Mouse (Mus musculus) liver, adult 2 months (tissue): ENCODE measurements at regions not wholly inside any gene's neighbourhood (a gene's known extent, or its start where the extent isn't known, plus 50 kb on each side); places are given as distances from the start of the nearest gene placed in this dataset.
"Not testable (repeated sequence)": the region's sequence is repeated elsewhere in the genome, so short reads cannot be mapped to it uniquely, and the experiment has no call there.

Source experiments
- DNase-seq: peaks from one replicate; pipeline ENCODE4 v3.0.0-alpha.2; 2011; ENCODE audit warnings: low read depth, low spot score; ENCODE audit errors: extremely low read depth
- H3K27ac ChIP-seq: fragments of 200-500 bp; replicated peaks from 2 replicates; pipeline ENCODE4 v1.5.1; 2012; ENCODE audit warnings: low read depth, mild to moderate bottlenecking, control low read depth, inconsistent platforms, low read length; ENCODE audit not compliant: insufficient read depth
- H3K27me3 ChIP-seq: fragments of 200-500 bp; 2 replicates; pipeline ENCODE4 v1.6.1; 2012; ENCODE audit warnings: mild to moderate bottlenecking, moderate library complexity, low read length, inconsistent platforms; ENCODE audit not compliant: control insufficient read depth, insufficient read depth
- H3K36me3 ChIP-seq: fragments of 200-500 bp; 2 replicates; pipeline ENCODE4 v1.6.1; 2012; ENCODE audit warnings: low read length, inconsistent platforms; ENCODE audit not compliant: control insufficient read depth, insufficient read depth
- H3K4me1 ChIP-seq: fragments of 200-500 bp; 2 replicates; pipeline ENCODE4 v1.6.1; 2011; ENCODE audit warnings: low read length; ENCODE audit not compliant: control insufficient read depth, insufficient read depth
- H3K4me3 ChIP-seq: fragments of 200-500 bp; 2 replicates; pipeline ENCODE4 v1.5.1; 2011; ENCODE audit warnings: low read depth, mild to moderate bottlenecking, control low read depth, low read length, moderate library complexity; ENCODE audit not compliant: insufficient read depth
- H3K79me2 ChIP-seq: fragments of 200-500 bp; 2 replicates; pipeline ENCODE4 v1.6.1; 2012; ENCODE audit warnings: inconsistent platforms, mild to moderate bottlenecking, low read length, moderate library complexity; ENCODE audit not compliant: control insufficient read depth, insufficient read depth
- H3K9ac ChIP-seq: fragments of 200-500 bp; 2 replicates; pipeline ENCODE4 v1.6.1; 2012; ENCODE audit warnings: low read depth, mild to moderate bottlenecking, control low read depth, inconsistent platforms, low read length
- CTCF ChIP-seq: fragments of 200-500 bp; IDR thresholded peaks from 2 replicates; pipeline ENCODE4 v1.5.1; 2011; ENCODE audit warnings: low read depth, low read length, control low read depth
- POLR2A ChIP-seq: fragments of 200-500 bp; IDR thresholded peaks from 2 replicates; pipeline ENCODE4 v1.6.1; 2011; ENCODE audit warnings: low read length, control low read depth; ENCODE audit not compliant: insufficient read depth; ENCODE audit errors: extremely low read depth
- WGBS: fragments of 180-500 bp; shearing (Covaris S2); methylation state at CpG from one replicate; pipeline ENCODE4 v1.1.7; 2018; 5-methylcytosine and 5-hydroxymethylcytosine counted together

DNA sequence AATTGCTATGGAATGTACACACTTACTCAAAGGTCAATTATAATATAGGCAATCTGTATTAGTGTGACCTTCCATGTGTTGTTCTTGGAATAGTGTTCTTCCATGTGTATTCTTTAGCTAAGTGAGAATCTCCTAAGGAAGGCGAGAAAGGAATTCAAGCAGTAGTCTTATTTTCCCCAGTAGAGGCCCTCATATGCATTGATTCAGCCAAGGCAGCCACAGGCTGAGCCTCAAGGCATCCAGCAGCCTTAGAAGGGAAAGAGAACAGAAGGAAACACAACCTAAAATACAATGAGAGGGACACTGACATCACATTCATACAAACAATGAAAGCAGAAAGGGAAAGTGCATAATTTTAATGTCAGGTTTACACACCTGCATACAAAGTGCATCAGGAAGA is 541.4 kb upstream of the Got2 start:
- H3K79me2 ChIP-seq: no peaks in the 10 kb centered on the region
- no peak overlapping the region for H3K27ac ChIP-seq
- H3K9ac ChIP-seq: no peak overlapping the region
- H3K36me3 ChIP-seq: no peaks in the 10 kb centered on the region
- no peak for DNase-seq
- no peaks in the 10 kb centered on the region for H3K4me1 ChIP-seq
- WGBS: 41% methylated on average over 1 of the region's 1 CpGs
- no peaks in the 10 kb centered on the region for H3K27me3 ChIP-seq
- H3K4me3 ChIP-seq: no peak overlapping the region
- TF ChIP-seq POLR2A: no peak
- TF ChIP-seq CTCF: no peak

GRCm38 (mm10) chr8:96426900-96427299 is 538.6 kb upstream of the Got2 start:
- Histone ChIP-seq H3K4me1 (no peaks in the 10 kb centered on the region), H3K27ac (no peak overlapping the region), H3K4me3 (no peak overlapping the region), H3K9ac (no peak overlapping the region), H3K36me3 (no peaks in the 10 kb centered on the region), H3K79me2 (no peaks in the 10 kb centered on the region), H3K27me3 (no peaks in the 10 kb centered on the region)
- WGBS: 60% methylated on average over 1 of the region's 1 CpGs
- DNase-seq: peak; percentile 1
- TF ChIP-seq POLR2A: no peak
- TF ChIP-seq CTCF: no peak

DNA sequence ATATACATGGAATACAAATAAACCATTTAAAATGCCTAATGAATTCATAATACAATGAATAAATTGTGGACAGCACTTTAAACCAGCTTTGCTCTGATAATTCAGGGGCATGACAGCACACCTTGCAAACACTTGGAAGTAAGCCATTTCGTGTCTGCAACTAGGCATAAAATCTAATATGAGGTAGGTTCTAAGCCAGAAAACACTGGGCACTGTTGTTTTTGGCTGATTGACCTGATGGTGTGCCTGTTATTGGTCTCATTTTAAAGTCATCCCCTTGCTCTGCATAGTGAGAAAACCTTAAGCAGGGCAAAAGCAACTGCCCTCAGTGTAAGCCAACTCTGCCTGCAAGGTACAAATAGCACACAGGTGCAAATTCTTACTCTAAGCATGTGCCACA is 521.3 kb upstream of the Got2 start:
- no peak for DNase-seq
- no peak overlapping the region for H3K9ac ChIP-seq
- no peak for TF ChIP-seq CTCF
- TF ChIP-seq POLR2A: no peak
- H3K4me1 ChIP-seq: no peaks in the 10 kb centered on the region
- H3K27me3 ChIP-seq: no peaks in the 10 kb centered on the region
- no peak overlapping the region for H3K4me3 ChIP-seq
- 45% methylated on average over 1 of the region's 1 CpGs for WGBS
- H3K79me2 ChIP-seq: no peaks in the 10 kb centered on the region
- no peaks in the 10 kb centered on the region for H3K36me3 ChIP-seq
- H3K27ac ChIP-seq: no peak overlapping the region

- TF ChIP-seq POLR2A (no peak), CTCF (no peak)
- Histone ChIP-seq H3K4me3 (no peak overlapping the region), H3K4me1 (no peaks in the 10 kb centered on the region), H3K9ac (no peak overlapping the region), H3K79me2 (no peaks in the 10 kb centered on the region), H3K36me3 (no peaks in the 10 kb centered on the region), H3K27me3 (no peaks in the 10 kb centered on the region), H3K27ac (no peak overlapping the region)
- 87% methylated on average over 15 of the region's 15 CpGs for WGBS
- no peak for DNase-seq
Observed at GRCm38 (mm10) chr8:96404549-96405145, 516.3 kb upstream of the Got2 start.

DNA sequence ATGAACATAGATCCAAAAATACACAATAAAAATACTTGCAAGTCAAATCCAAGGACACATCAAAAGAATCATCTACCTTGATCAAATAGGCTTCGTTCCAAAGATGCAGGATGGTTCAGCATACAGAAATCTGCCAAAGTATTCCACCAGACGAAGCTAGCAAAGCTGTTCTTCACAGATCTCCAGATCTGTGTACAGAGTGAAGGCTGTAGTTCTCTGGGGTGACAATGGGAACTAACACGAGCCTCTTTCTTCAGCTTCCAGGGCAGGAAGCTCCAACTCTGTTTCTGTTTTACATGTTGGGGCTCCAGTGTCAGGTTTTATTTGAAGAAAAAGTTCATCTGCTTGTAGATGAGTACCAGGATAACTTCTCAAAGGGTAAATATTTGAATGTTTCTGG is 515.3 kb upstream of the Got2 start:
- H3K9ac ChIP-seq: no peak overlapping the region

GRCm38 (mm10) chr8:96399381-96399780 is 511.0 kb upstream of the Got2 start:
- not testable (repeated sequence) for H3K9ac ChIP-seq, H3K36me3 ChIP-seq, H3K4me1 ChIP-seq, H3K4me3 ChIP-seq, H3K27me3 ChIP-seq, H3K79me2 ChIP-seq, DNase-seq, H3K27ac ChIP-seq
- 85% methylated on average over 4 of the region's 4 CpGs for WGBS

More for the DNA sequence above, 515.3 kb upstream of the Got2 start:
- TF ChIP-seq POLR2A: no peak
- TF ChIP-seq CTCF: no peak
- DNase-seq: no peak
- H3K79me2 ChIP-seq: no peaks in the 10 kb centered on the region
- no peaks in the 10 kb centered on the region for H3K4me1 ChIP-seq
- no peak overlapping the region for H3K27ac ChIP-seq
- H3K4me3 ChIP-seq: no peak overlapping the region
- no peaks in the 10 kb centered on the region for H3K27me3 ChIP-seq
- 43% methylated on average over 3 of the region's 3 CpGs for WGBS
- no peaks in the 10 kb centered on the region for H3K36me3 ChIP-seq
